Mouse (Mus musculus) liver, postnatal 0 days (tissue): ENCODE results near the gene Otulinl. TPM values are rescaled to one million over a fixed set of nuclear protein-coding genes. Genes with fewer than 3 reads are reported as not detected.
A peak's percentile ranks its signal among the peaks of the same experiment; 100 is the strongest.
"Not testable (repeated sequence)": the region's sequence is repeated elsewhere in the genome, so short reads cannot be mapped to it uniquely, and the experiment has no call there.

Source experiments
- ATAC-seq: fragments of 200-750 bp; cut with Nextera tagmentation; 2 replicates; pipeline ENCODE4 v1.8.0; 2017; ENCODE audit warnings: mild to moderate bottlenecking, moderate library complexity
- DNase-seq: peaks from one replicate; pipeline ENCODE4 v3.0.0-alpha.2; 2016
- H3K27ac ChIP-seq: fragments of 300-500 bp; sonication (generic); 2 replicates; pipeline ENCODE4 v1.5.1; 2014; ENCODE audit warnings: antibody characterized with exemption, moderate library complexity, mild to moderate bottlenecking, low read depth
- H3K27me3 ChIP-seq: fragments of 300-500 bp; sonication (generic); 2 replicates; pipeline ENCODE4 v1.6.1; 2014; ENCODE audit warnings: low read length, control low read depth, mixed read lengths; ENCODE audit not compliant: insufficient read depth
- H3K36me3 ChIP-seq: fragments of 300-500 bp; sonication (generic); replicated peaks from 2 replicates; pipeline ENCODE4 v1.6.1; 2014; ENCODE audit warnings: mild to moderate bottlenecking, control low read depth, low read length, moderate library complexity, mixed read lengths; ENCODE audit not compliant: insufficient read depth
- H3K4me1 ChIP-seq: fragments of 300-500 bp; sonication (generic); 2 replicates; pipeline ENCODE4 v1.6.1; 2014; ENCODE audit warnings: antibody characterized with exemption, mild to moderate bottlenecking, control low read depth; ENCODE audit not compliant: insufficient read depth
- H3K4me2 ChIP-seq: fragments of 300-500 bp; sonication (generic); 2 replicates; pipeline ENCODE4 v1.6.1; 2014; ENCODE audit warnings: low read depth, mild to moderate bottlenecking, low read length, moderate library complexity, mixed read lengths
- H3K4me3 ChIP-seq: fragments of 300-500 bp; sonication (generic); 2 replicates; pipeline ENCODE4 v1.5.1; 2014; ENCODE audit warnings: low read depth, low read length
- H3K9ac ChIP-seq: fragments of 300-500 bp; sonication (generic); replicated peaks from 2 replicates; pipeline ENCODE4 v1.6.1; 2014; ENCODE audit warnings: mild to moderate bottlenecking, moderate library complexity
- H3K9me3 ChIP-seq: fragments of 300-500 bp; sonication (generic); 2 replicates; pipeline ENCODE4 v1.6.1; 2016; ENCODE audit warnings: mild to moderate bottlenecking, control low read depth, low read length, mixed read lengths
- CTCF ChIP-seq: sonication (generic); IDR thresholded peaks from 2 replicates; pipeline ENCODE4 v1.5.1; 2016; ENCODE audit warnings: antibody characterized with exemption, low read depth
- EP300 ChIP-seq: IDR thresholded peaks from 2 replicates; pipeline ENCODE4 v1.6.1; 2016; ENCODE audit warnings: antibody characterized with exemption, low read depth, mild to moderate bottlenecking
- WGBS: fragments of 180-500 bp; shearing (Covaris S2); extraction: QIAGEN DNeasy Blood & Tissue Kit; methylation state at CpG from one replicate; pipeline ENCODE4 v1.1.7; 2014; ENCODE audit not compliant: insufficient replicate concordance; 5-methylcytosine and 5-hydroxymethylcytosine counted together
- polyA plus RNA-seq: library from polyadenylated mRNA; unstranded; fragments of >200 nt; fragmentation: Nextera tagmentation; extraction: Ambion mirVana; gene quantifications from 2 replicates; pipeline ENCODE4 v1.2.1, GENCODE M21; 2015

Otulinl gene
- 12.3 and 13.7 TPM in 2 replicates for polyA plus RNA-seq

DNA sequence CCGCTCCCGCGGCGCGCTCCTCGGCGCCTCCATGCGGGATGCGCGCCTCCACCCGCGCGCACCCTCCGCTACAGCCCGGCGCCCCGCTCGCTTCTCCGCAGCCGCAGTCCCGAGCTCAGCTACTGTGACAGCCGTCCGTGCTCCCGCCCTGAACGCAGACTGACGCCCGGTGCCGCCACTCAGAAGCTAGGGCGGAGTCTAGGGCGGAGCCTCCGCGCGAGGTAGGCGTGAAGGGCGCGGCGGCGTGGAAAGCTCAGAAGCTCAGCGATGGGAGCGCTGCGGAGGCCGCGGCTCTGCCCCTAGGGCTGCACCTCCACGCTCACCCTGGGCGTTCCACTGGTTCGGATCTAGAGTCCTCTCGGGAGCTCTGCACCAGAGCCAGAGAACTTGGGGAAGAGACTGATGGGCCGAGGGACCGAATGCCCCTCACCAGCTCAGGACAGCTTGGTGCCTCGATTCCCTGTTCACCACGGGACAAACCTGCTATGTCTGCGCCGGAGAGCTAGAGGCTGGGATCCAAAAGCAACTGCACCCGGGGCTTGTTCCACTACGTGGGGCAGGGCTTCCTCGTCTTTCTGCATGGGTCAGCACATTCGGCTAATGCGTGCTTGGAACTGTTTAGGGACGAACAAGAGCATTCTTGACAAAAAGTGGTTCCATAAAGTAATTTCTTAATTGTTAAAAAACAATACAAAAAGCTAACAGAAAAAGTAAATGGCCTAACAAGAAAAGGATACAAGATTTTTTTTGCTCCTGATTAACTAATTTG lies at the start of gene Otulinl:
Gene Otulinl (minus strand): TSS at position 161 of the 769 bp plus-strand sequence.
- peak; percentile 92 for DNase-seq
- Histone ChIP-seq H3K4me2 (peak within 1 kb of the TSS; percentile 95), H3K27ac (peak within 1 kb of the TSS; percentile 34; the same call in 1 of the 2 replicates), H3K27me3 (peaks cover 3% of the 10 kb centered on the region; the same call in 1 of the 2 replicates), H3K4me1 (peaks cover 8% of the 10 kb centered on the region), H3K4me3 (peak within 1 kb of the TSS; percentile 60), H3K9me3 (no peaks in the 10 kb centered on the region), H3K9ac (peak within 1 kb of the TSS; percentile 58), H3K36me3 (no peaks in the 10 kb centered on the region)
- no peak for TF ChIP-seq EP300
- TF ChIP-seq CTCF, result no peak
- WGBS, result 2% methylated on average over 57 of the region's 59 CpGs
- peak; percentile 98 for ATAC-seq

DNA sequence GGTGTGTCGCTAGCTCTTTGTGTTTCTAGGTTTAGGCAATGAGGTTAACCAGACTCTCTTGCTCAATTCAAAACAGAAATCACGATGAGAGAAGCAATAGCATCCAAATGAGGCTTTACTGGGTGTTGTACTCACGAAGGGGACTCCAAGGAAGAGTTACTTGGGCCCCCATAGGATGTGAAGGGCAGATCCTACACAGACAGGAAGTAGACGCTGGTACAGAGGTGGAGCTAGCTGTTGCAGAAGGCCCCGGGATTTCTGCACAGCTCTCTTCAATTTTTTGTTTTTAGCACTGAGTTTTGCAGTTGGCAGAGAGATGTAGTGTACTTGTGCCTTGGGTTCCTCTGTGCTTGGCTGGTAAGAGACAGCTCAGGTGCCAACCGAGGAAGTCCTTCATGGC lies 44.8 kb upstream of the Otulinl start:
- no peak overlapping the region for H3K27ac ChIP-seq
- no peak overlapping the region for H3K4me3 ChIP-seq
- DNase-seq (no peak), ATAC-seq (no peak)
- H3K9ac ChIP-seq, result no peak overlapping the region
- no peak for TF ChIP-seq CTCF
- TF ChIP-seq EP300, result no peak
- H3K27me3 ChIP-seq, result no peaks in the 10 kb centered on the region
- 45% methylated on average over 6 of the region's 6 CpGs for WGBS
- no peaks in the 10 kb centered on the region for H3K9me3 ChIP-seq
- H3K36me3 ChIP-seq, result no peaks in the 10 kb centered on the region
- H3K4me2 ChIP-seq, result no peak overlapping the region
- peaks cover 9% of the 10 kb centered on the region; the same call in 1 of the 2 replicates for H3K4me1 ChIP-seq

DNA sequence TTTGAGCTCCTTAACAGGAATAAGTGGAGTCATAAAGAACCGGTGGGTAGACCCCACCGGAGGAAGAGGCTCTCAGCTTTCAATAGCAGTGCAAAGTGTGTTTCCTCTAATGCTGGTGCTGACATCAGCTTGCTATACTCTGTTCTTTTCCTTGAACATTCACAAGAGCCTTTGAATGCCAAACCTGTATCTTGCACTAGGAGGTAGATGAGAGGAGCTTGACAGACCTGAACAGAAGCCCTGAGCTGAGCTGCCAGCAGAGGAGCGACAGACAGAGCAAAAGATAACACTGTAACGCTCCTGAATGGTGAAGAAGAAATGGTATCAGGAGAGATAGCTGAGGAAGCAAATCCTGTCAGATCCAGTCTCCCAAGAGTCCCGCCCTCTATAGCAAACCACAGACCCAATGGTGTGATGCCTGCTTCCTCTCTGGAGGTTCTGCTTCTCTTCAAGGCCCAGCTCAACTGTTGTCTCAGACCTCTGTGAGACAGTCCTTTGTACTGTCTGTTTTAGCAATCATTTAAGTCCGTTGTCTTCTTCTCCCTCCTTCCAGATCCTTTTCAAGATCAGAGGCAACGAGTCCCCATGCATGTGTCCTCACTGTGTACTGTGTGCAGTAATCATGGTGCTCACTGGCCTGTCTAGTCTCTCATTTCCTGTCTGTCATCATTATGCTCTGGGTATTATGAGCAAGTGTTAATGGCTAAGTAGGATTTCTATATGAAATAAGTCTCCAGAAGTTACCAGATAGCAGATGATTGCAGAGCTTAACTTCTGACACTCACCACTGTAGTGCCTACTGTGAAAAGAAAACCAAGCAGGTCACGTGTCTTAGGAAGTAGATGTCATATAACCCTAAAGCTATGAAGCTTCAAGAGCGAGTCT lies 43.7 kb upstream of the Otulinl start:
- DNase-seq, result no peak
- peak overlapping the region; percentile 30 for H3K4me2 ChIP-seq
- H3K27ac ChIP-seq, result peak overlapping the region; percentile 68

DNA sequence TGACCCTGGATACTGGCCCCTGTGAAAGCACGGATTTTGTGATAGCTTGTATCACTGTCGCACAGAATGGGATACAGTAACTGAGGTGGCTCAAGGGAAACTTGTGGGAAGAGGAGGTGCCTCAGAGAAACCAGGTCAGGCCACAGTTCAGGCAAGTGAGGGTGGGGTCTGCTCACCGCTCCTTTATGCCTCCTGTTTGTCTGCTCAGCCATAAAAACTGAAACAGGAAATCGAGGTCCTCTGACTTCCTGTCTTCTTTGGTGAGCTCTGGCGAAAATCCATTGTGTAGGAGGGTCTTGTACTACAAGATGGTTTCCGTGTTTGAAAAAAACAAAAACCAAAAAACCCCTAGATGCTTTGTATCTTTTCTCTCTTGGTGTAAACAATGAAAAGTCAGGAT lies 42.9 kb upstream of the Otulinl start:
- peak; percentile 51 for ATAC-seq

More for the DNA sequence above, 43.7 kb upstream of the Otulinl start:
- ATAC-seq, result peak; percentile 50; the same call in 1 of the 2 replicates
- TF ChIP-seq EP300, result no peak
- no peak for TF ChIP-seq CTCF
- 29% methylated on average over 9 of the region's 9 CpGs for WGBS
- no peaks in the 10 kb centered on the region for H3K36me3 ChIP-seq
- no peaks in the 10 kb centered on the region for H3K27me3 ChIP-seq
- no peak overlapping the region for H3K9ac ChIP-seq
- no peaks in the 10 kb centered on the region for H3K9me3 ChIP-seq
- no peak overlapping the region for H3K4me3 ChIP-seq
- peaks cover 9% of the 10 kb centered on the region; the same call in 1 of the 2 replicates for H3K4me1 ChIP-seq

DNA sequence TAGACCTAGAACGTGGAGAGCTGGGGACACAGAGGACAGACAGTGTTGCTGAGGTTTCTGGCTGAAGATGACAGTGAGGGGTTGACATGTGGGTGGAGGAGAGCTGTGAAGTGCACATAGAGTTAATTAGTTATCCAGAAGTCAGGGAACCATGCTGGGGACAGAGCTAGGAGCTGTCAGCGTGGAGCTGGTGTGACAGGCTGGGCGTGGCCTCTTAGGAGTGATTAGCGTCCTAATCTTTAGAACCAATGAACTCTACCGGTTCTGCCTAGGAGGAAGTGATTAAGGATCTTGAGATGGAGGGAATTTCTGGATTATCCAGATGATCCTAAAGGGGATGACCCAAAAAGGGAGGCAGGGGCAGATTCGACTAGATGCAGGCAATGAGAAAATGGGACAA lies 42.4 kb upstream of the Otulinl start:
- Histone ChIP-seq H3K4me3 (no peak overlapping the region), H3K27ac (no peak overlapping the region), H3K36me3 (no peaks in the 10 kb centered on the region), H3K4me2 (no peak overlapping the region), H3K9me3 (no peaks in the 10 kb centered on the region), H3K27me3 (no peaks in the 10 kb centered on the region), H3K4me1 (peaks cover 9% of the 10 kb centered on the region; the same call in 1 of the 2 replicates), H3K9ac (no peak overlapping the region)
- no peak for TF ChIP-seq CTCF
- TF ChIP-seq EP300, result no peak
- no peak for DNase-seq
- no peak for ATAC-seq
- WGBS, result 33% methylated on average over 6 of the region's 6 CpGs

More for the DNA sequence above, 42.9 kb upstream of the Otulinl start:
- Histone ChIP-seq H3K9ac (no peak overlapping the region), H3K4me2 (peak overlapping the region; percentile 30), H3K4me3 (no peak overlapping the region), H3K4me1 (peaks cover 9% of the 10 kb centered on the region; the same call in 1 of the 2 replicates), H3K9me3 (no peaks in the 10 kb centered on the region), H3K27me3 (no peaks in the 10 kb centered on the region), H3K36me3 (no peaks in the 10 kb centered on the region), H3K27ac (peak overlapping the region; percentile 68; the same call in 1 of the 2 replicates)
- WGBS, result 19% methylated on average over 6 of the region's 6 CpGs
- TF ChIP-seq CTCF, result no peak
- no peak for TF ChIP-seq EP300
- DNase-seq, result no peak

DNA sequence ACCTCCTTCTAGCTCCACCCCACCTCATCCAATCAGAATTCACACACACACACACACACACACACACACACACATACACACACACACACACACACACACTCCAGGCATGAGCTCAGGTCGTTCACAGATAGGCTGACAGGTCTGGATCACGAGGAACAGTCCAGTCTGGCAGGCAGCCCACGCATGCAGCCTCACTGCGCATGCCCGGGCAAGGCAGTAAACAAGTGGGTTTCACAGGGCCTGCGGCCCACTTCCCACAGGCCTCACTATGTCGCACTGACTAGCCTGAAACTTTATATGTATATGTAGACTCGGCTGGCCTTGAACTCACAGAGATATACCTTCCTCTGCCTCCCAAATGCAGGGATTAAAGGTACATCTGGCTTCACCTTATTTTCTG lies 38.9 kb upstream of the Otulinl start:
- not testable (repeated sequence) for H3K4me2 ChIP-seq, H3K9ac ChIP-seq, ATAC-seq, DNase-seq, H3K36me3 ChIP-seq, H3K27ac ChIP-seq, H3K4me1 ChIP-seq, H3K27me3 ChIP-seq, H3K4me3 ChIP-seq, H3K9me3 ChIP-seq
- 81% methylated on average over 8 of the region's 8 CpGs for WGBS
